Mouse (Mus musculus) T-helper 17 cell (primary cell): Measurements from ENCODE around the gene Tmem108.

Source experiments
- in situ Hi-C, 2 experiments: fragments of 300-600 bp; cut with MboI, MseI; formaldehyde crosslinking; loops; 1 replicate in 1 of 2; 2 replicates in 1 of 2; pipeline ENCODE4 v1.15.1; 2025; ENCODE audit warnings: high pct_unique_total_duplicates in 2 of 2

Tmem108 gene

GRCm38 (mm10) chr9:103761647-103762084 is at the start of gene Tmem108:
Gene Tmem108 (minus strand): TSS chr9:103761837.
- in situ Hi-C loops: no loop called here

- in situ Hi-C loops: no loop called here
Measured at GRCm38 (mm10) chr9:103789029-103789428, 27.4 kb upstream of the Tmem108 start.

GRCm38 (mm10) chr9:103784156-103784555 is 22.5 kb upstream of the Tmem108 start:
- in situ Hi-C loops: no loop called here

- in situ Hi-C loops: no loop called here
Measured at GRCm38 (mm10) chr9:103783276-103783675, 21.6 kb upstream of the Tmem108 start.

GRCm38 (mm10) chr9:103782306-103782705 is 20.7 kb upstream of the Tmem108 start:
- in situ Hi-C loops: no loop called here

- in situ Hi-C loops: no loop called here
Measured at GRCm38 (mm10) chr9:103781407-103781806, 19.8 kb upstream of the Tmem108 start.

GRCm38 (mm10) chr9:103780598-103780997 is 19.0 kb upstream of the Tmem108 start:
- in situ Hi-C loops: no loop called here

- in situ Hi-C loops: no loop called here
Measured at GRCm38 (mm10) chr9:103778185-103778584, 16.5 kb upstream of the Tmem108 start.

- in situ Hi-C loops: no loop called here
Measured at GRCm38 (mm10) chr9:103761151-103761571, 476 bp downstream of the Tmem108 start.

- in situ Hi-C loops: no loop called here
Measured at GRCm38 (mm10) chr9:103760356-103760755, 1.3 kb downstream of the Tmem108 start.

GRCm38 (mm10) chr9:103759829-103760228 is 1.8 kb downstream of the Tmem108 start:
- in situ Hi-C loops: loop anchor here (5.0 to 10.0 kb wide), 3 partner anchors 135 to 268 kb away; no protein-coding TSS in a partner anchor

- in situ Hi-C loops: loop anchor here (5.0 to 10.0 kb wide), 3 partner anchors 134 to 267 kb away; no protein-coding TSS in a partner anchor
Measured at GRCm38 (mm10) chr9:103758930-103759695, 2.5 kb downstream of the Tmem108 start.

GRCm38 (mm10) chr9:103758246-103758645 is 3.4 kb downstream of the Tmem108 start:
- in situ Hi-C loops: loop anchor here (5.0 to 10.0 kb wide), 3 partner anchors 133 to 266 kb away; no protein-coding TSS in a partner anchor

GRCm38 (mm10) chr9:103752618-103753017 is 9.0 kb downstream of the Tmem108 start:
- in situ Hi-C loops: loop anchor here (5.0 to 10.0 kb wide), 2 partner anchors 128 to 265 kb away; no protein-coding TSS in a partner anchor

- in situ Hi-C loops: loop anchor here (5.0 to 10.0 kb wide), 2 partner anchors 127 to 264 kb away; no protein-coding TSS in a partner anchor
Measured at GRCm38 (mm10) chr9:103751568-103751967, 10.1 kb downstream of the Tmem108 start.

- in situ Hi-C loops: loop anchor here (5.0 to 10.0 kb wide), 2 partner anchors 126 to 263 kb away; no protein-coding TSS in a partner anchor
Measured at GRCm38 (mm10) chr9:103750491-103750890, 11.1 kb downstream of the Tmem108 start.

- in situ Hi-C loops: no loop called here
Measured at GRCm38 (mm10) chr9:103746598-103746997, 15.0 kb downstream of the Tmem108 start.

- in situ Hi-C loops: no loop called here
Measured at GRCm38 (mm10) chr9:103740145-103740544, 21.5 kb downstream of the Tmem108 start.

- in situ Hi-C loops: no loop called here
Measured at GRCm38 (mm10) chr9:103739062-103739461, 22.6 kb downstream of the Tmem108 start.

GRCm38 (mm10) chr9:103729716-103730115 is 31.9 kb downstream of the Tmem108 start:
- in situ Hi-C loops: no loop called here

GRCm38 (mm10) chr9:103726751-103727462 is 34.7 kb downstream of the Tmem108 start:
- in situ Hi-C loops: no loop called here

GRCm38 (mm10) chr9:103725497-103725896 is 36.1 kb downstream of the Tmem108 start:
- in situ Hi-C loops: no loop called here
